Mouse (Mus musculus) cerebellum, adult 2 months (tissue): ENCODE data around the gene Zbtb48. TPM values are rescaled to one million over a fixed set of nuclear protein-coding genes. Genes with fewer than 3 reads are reported as not detected.

Experiments
- DNase-seq, 2 experiments: peaks; one replicate each; pipeline ENCODE4 v3.0.0; 2021
- H3K27ac ChIP-seq: fragments of 200-500 bp; 2 replicates; pipeline ENCODE4 v1.5.1; 2012; ENCODE audit warnings: low read length, control low read depth, inconsistent platforms; ENCODE audit not compliant: insufficient read depth
- H3K27me3 ChIP-seq: fragments of 200-500 bp; 2 replicates; pipeline ENCODE4 v1.6.1; 2012; ENCODE audit warnings: inconsistent platforms, mild to moderate bottlenecking, low read length, moderate library complexity; ENCODE audit not compliant: control insufficient read depth, insufficient read depth
- H3K4me1 ChIP-seq: fragments of 200-500 bp; 2 replicates; pipeline ENCODE4 v1.6.1; 2011; ENCODE audit warnings: low read length; ENCODE audit not compliant: control insufficient read depth, insufficient read depth
- H3K4me3 ChIP-seq: fragments of 200-500 bp; replicated peaks from 2 replicates; pipeline ENCODE3; 2011; ENCODE audit warnings: mild to moderate bottlenecking, low read depth, low read length, control low read depth; ENCODE audit not compliant: insufficient read depth
- CTCF ChIP-seq: fragments of 200-500 bp; IDR thresholded peaks from 2 replicates; pipeline ENCODE4 v1.5.1; 2011; ENCODE audit warnings: low read depth, mild to moderate bottlenecking, control low read depth, low read length, moderate library complexity, borderline replicate concordance; ENCODE audit not compliant: insufficient read depth
- POLR2A ChIP-seq: fragments of 200-500 bp; IDR thresholded peaks from 2 replicates; pipeline ENCODE4 v1.6.1; 2011; ENCODE audit warnings: low read length, control low read depth, borderline replicate concordance; ENCODE audit not compliant: insufficient read depth
- WGBS: fragments of 180-500 bp; shearing (Covaris S2); methylation state at CpG from one replicate; pipeline ENCODE4 v1.1.7; 2018; 5-methylcytosine and 5-hydroxymethylcytosine counted together
- polyA plus RNA-seq: library from polyadenylated mRNA; depleted of rRNA; stranded (reverse); fragments of >200 nt; gene quantifications from 2 replicates; pipeline ENCODE4 v1.2.3, GENCODE M21; 2012

Gene Zbtb48
- polyA plus RNA-seq, 1 experiment = 24.3 TPM

DNA sequence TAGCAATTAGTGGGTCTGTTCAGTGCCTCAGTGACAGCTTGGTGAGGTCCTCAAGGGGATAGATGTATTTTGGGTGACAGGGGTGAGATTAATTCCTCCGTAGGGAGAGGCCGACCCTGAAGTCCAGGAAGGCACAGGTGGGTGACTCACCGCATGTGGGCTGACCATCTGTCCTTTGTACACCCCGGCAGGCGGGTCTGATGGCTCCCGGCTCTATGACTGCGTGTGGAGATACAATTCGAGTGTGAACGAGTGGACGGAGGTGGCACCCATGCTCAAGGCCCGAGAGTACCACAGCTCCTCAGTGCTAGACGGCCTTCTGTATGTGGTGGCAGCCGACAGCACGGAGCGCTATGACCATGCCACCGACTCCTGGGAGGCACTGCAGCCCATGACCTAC is 15.4 kb downstream of the Zbtb48 start:
- TF ChIP-seq CTCF (no peak), POLR2A (no peak)
- H3K4me1 ChIP-seq = peaks cover 17% of the 10 kb centered on the region
- H3K4me3 ChIP-seq = no peak overlapping the region
- H3K27me3 ChIP-seq = no peaks in the 10 kb centered on the region
- H3K27ac ChIP-seq = no peak overlapping the region
- DNase-seq = peak; percentile 33 to 44
- 35% methylated on average over 16 of the region's 16 CpGs for WGBS

DNA sequence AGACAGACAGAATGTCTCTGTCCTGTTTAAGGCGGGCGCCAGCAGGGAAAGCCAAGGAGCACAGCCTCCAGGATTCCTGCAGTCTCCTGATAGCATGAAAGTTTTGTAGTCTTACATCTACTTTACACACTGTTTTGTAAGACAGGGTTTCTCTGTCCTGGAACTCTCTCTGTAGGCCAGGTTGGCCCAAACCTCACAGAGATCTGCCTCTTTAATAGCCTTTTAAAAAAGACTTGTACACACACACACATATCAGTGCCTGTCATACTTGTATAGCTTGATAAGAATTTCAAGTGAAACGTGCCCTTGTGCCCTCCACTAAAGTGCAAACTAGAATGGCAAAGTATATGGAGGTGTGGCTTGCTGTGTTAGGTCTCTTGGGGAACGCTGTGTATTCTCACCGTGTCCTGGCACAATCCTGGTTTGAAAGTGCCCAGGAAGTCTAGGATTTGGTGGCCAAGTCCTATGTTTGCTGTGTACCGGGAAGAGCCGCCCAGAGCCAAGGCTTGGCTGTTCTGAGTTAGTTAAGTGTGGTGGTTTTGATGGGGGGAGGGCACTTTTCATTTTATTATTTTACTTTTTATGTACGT is 16.2 kb downstream of the Zbtb48 start:
- Histone ChIP-seq H3K27ac (peak overlapping the region; percentile 35; the same call in 1 of the 2 replicates), H3K4me1 (peaks cover 17% of the 10 kb centered on the region), H3K27me3 (no peaks in the 10 kb centered on the region), H3K4me3 (peak overlapping the region; percentile 89)
- no peak for DNase-seq
- TF ChIP-seq POLR2A (no peak), CTCF (no peak)
- WGBS = 41% methylated on average over 8 of the region's 8 CpGs

DNA sequence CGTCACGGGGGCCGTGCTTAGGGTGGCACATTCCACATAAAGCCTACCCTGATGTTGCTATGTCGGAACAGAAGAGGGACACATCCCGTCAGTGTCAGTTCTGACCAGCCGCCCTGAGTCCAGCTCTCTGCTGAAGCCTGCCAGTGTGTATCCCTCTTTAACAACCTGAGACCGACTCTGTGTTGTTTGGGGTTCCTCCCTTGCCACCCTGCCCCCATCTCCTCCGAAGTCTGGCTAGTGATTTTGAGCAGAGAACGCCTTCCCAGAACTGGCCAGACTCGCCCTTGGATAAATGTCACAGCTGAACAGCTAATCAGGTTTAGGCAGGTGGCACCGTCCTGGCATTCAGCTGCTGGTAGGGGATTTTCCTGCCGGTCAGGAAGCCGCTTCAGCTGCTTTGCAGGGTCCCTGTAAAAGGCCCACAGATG is 16.8 kb downstream of the Zbtb48 start:
- WGBS = 5% methylated on average over 13 of the region's 13 CpGs
- H3K4me1 ChIP-seq = peaks cover 17% of the 10 kb centered on the region
- no peak for TF ChIP-seq CTCF
- no peak for TF ChIP-seq POLR2A

DNA sequence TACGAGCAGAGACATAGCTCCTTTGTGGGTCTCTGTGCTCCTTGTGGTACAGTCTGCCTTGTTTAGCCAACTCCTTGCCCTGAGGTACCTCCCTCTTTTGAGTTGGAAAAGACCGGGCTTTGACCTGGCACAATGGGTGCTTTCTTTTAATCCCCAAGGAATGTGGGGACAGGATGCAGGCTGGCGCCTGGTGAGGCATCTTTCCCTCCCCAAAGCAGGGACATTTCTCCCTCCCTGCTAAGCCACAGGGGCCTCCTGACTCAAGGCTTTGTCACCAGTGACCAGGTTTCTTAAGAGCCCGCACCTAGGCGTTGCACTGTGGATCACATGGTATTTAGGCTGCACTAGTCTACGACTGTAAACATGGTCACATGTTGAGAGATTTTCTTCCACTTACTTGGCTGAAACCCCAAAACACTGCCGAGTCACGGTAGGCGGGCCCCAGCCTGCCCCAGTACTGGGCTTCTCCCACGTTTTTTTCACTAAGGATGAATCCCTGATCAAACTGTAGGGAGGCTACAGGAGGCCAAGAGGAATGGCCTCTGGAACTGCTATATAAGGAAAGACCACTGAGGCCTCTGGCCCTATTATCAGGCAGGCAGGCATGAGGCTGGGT is 17.3 kb downstream of the Zbtb48 start:
- Histone ChIP-seq H3K4me1 (peaks cover 17% of the 10 kb centered on the region), H3K27ac (peak overlapping the region; percentile 80; the same call in 1 of the 2 replicates), H3K27me3 (no peaks in the 10 kb centered on the region), H3K4me3 (peak overlapping the region; percentile 89)
- DNase-seq = peak; percentile 46 to 50
- WGBS = under 1% methylated on average over 10 of the region's 10 CpGs
- no peak for TF ChIP-seq CTCF
- TF ChIP-seq POLR2A = no peak

More for the DNA sequence above, 16.8 kb downstream of the Zbtb48 start:
- peak; percentile 54 to 59 for DNase-seq
- Histone ChIP-seq H3K4me3 (peak overlapping the region; percentile 89), H3K27me3 (no peaks in the 10 kb centered on the region), H3K27ac (peak overlapping the region; percentile 35; the same call in 1 of the 2 replicates)

DNA sequence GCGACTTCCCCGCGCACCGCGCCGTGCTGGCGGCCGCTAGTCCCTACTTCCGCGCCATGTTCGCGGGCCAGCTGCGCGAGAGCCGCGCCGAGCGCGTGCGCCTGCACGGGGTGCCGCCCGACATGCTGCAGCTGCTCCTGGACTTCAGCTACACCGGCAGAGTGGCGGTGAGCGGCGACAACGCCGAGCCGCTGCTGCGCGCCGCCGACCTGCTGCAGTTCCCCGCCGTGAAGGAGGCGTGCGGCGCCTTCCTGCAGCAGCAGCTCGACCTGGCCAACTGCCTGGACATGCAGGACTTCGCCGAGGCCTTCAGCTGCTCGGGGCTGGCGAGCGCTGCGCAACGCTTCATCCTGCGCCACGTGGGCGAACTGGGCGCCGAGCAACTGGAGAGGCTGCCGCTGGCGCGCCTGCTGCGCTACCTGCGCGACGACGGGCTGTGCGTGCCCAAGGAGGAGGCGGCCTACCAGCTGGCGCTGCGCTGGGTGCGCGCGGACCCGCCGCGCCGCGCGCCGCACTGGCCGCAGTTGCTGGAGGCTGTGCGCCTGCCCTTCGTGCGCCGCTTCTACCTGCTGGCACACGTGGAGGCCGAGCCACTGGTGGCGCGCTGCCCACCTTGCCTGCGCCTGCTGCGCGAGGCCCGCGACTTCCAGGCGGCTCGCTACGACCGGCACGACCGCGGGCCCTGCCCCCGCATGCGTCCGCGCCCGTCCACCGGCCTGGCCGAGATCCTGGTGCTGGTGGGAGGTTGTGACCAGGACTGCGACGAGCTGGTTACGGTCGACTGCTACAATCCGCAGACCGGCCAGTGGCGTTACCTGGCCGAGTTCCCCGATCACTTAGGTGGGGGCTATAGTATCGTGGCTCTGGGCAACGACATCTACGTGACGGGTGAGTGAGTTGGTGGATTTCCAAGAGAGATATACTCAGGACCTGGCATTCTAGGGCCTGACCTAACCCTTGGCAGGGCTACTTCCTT is 18.1 kb downstream of the Zbtb48 start:
- under 1% methylated on average over 115 of the region's 115 CpGs for WGBS
- no peaks in the 10 kb centered on the region for H3K27me3 ChIP-seq

DNA sequence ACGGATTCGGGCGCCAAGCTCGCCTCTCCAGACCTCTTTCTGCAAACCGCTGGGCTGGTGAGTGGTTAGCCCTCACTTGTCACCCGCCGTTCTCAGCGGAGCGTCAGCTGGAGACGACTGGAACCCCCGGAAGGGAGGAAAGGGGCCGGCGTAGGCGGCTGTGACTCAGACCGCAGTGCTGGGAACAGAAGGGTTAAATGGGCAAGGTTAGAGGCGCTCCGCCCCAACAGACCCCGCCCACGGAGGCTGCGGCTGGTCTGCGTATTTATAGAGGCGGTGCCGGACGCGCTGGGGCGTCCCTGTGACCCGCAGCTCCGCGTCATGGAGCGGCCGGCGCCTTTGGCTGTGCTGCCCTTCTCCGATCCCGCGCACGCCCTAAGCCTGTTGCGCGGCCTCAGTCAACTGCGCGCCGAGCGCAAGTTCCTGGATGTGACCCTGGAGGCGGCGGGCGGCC is 18.8 kb downstream of the Zbtb48 start, which contains the start of gene Klhl21:
Gene Klhl21, plus strand, starts transcription at position 182 of the 454 bp plus-strand sequence.
- under 1% methylated on average over 44 of the region's 45 CpGs for WGBS
- TF ChIP-seq POLR2A (peak; percentile 81), CTCF (no peak)
- peak within 1 kb of the TSS; percentile 89 for H3K4me3 ChIP-seq

More for the DNA sequence above, 18.1 kb downstream of the Zbtb48 start:
- TF ChIP-seq CTCF (no peak), POLR2A (0 out of 2 replicates have a peak, but pooled peaks have one; percentile 10)
- DNase-seq = peak; percentile 79 to 81
- peak overlapping the region; percentile 89 for H3K4me3 ChIP-seq
- peaks cover 17% of the 10 kb centered on the region for H3K4me1 ChIP-seq
- peak overlapping the region; percentile 80 for H3K27ac ChIP-seq

DNA sequence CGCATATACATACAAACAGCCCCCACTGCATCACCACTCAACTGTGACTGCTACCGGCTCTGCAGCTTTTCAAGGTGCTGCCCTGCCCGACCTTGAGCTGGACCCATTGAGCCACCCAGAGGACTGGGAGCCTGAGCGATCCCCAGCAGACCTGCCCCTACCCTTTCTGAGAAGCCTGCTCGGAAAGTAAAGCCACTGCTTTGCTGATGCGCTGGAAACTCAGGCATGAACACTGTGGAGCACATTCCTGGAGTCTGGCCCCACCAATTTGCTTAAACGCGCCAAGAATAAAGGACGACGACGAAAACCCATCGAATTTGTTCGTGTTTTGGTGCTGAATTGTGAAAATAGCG is 19.3 kb downstream of the Zbtb48 start:
- Histone ChIP-seq H3K27ac (peak overlapping the region; percentile 56; the same call in 1 of the 2 replicates), H3K4me3 (peak overlapping the region; percentile 89), H3K4me1 (peaks cover 17% of the 10 kb centered on the region), H3K27me3 (no peaks in the 10 kb centered on the region)
- WGBS = under 1% methylated on average over 14 of the region's 14 CpGs
- TF ChIP-seq CTCF (no peak), POLR2A (no peak)
- peak; percentile 41 to 49 for DNase-seq

More for the DNA sequence above, 18.8 kb downstream of the Zbtb48 start, which contains the start of gene Klhl21:
- peak within 1 kb of the TSS; percentile 80 for H3K27ac ChIP-seq
- peaks cover 17% of the 10 kb centered on the region for H3K4me1 ChIP-seq
- peak; percentile 94 to 95 for DNase-seq
- H3K27me3 ChIP-seq = no peaks in the 10 kb centered on the region
